Mouse (Mus musculus): ENCODE results near the gene Atp23.
"Not testable (repeated sequence)": the region's sequence is repeated elsewhere in the genome, so short reads cannot be mapped to it uniquely, and the experiment has no call there.

Atp23 gene

GRCm38 (mm10) chr10:126826216-126826615 lies 74.9 kb downstream of the Atp23 start:
- DNase-seq (ENCODE audit: low spot score), result not testable (repeated sequence)

- DNase-seq (ENCODE audit: low spot score), result no peak
Observed at GRCm38 (mm10) chr10:126822418-126822817, 78.7 kb downstream of the Atp23 start.
